Mouse (Mus musculus): ENCODE measurements around the gene Sufu. TPM values are rescaled to one million over a fixed set of nuclear protein-coding genes. Genes with fewer than 3 reads are reported as not detected.

The Sufu gene
- polyA plus RNA-seq, 1 experiment from 2014 or later: 33.8 TPM

- Histone ChIP-seq H3K9ac (ENCODE audit: low read length) (peak overlapping the region; percentile 54), H3K4me2 (ENCODE audit: low read depth, low read length) (no peak overlapping the region)
Observed at GRCm38 (mm10) chr19:46478826-46479225, 82.1 kb downstream of the Sufu start.

GRCm38 (mm10) chr19:46479306-46480075 is 82.8 kb downstream of the Sufu start:
- Histone ChIP-seq H3K36me3 (ENCODE audit: control insufficient read depth, insufficient read depth, low read length) (peaks cover 14% of the 10 kb centered on the region), H3K9me3 (ENCODE audit: control insufficient read depth, low read length) (no peaks in the 10 kb centered on the region), H3K4me2 (ENCODE audit: low read depth, low read length) (no peak overlapping the region)

More at GRCm38 (mm10) chr19:46478826-46479225, 82.1 kb downstream of the Sufu start:
- Histone ChIP-seq H3K4me1 (replicated peaks; ENCODE audit: control insufficient read depth, insufficient read depth, low read length) (peaks cover 63% of the 10 kb centered on the region), H3K27me3 (ENCODE audit: control insufficient read depth, insufficient read depth, low read depth, low read length) (no peaks in the 10 kb centered on the region), H3K4me3 (ENCODE audit: low read length) (no peak overlapping the region), H3K27ac (ENCODE audit: low read length) (peak overlapping the region; percentile 96), H3K36me3 (ENCODE audit: control insufficient read depth, insufficient read depth, low read length) (peaks cover 17% of the 10 kb centered on the region), H3K9me3 (ENCODE audit: control insufficient read depth, low read length) (no peaks in the 10 kb centered on the region)
- ATAC-seq (ENCODE audit: low read depth): peak; percentile 58
- WGBS: 15% methylated on average over 5 of the region's 5 CpGs

GRCm38 (mm10) chr19:46480624-46481345 is 84.1 kb downstream of the Sufu start:
- Histone ChIP-seq H3K36me3 (ENCODE audit: control insufficient read depth, insufficient read depth, low read length) (peaks cover 10% of the 10 kb centered on the region), H3K4me1 (replicated peaks; ENCODE audit: control insufficient read depth, insufficient read depth, low read length) (peaks cover 80% of the 10 kb centered on the region), H3K9me3 (ENCODE audit: control insufficient read depth, low read length) (no peaks in the 10 kb centered on the region), H3K27me3 (ENCODE audit: control insufficient read depth, insufficient read depth, low read depth, low read length) (no peaks in the 10 kb centered on the region), H3K4me2 (ENCODE audit: low read depth, low read length) (no peak overlapping the region), H3K4me3 (ENCODE audit: low read length) (no peak overlapping the region), H3K27ac (ENCODE audit: low read length) (peak overlapping the region; percentile 96), H3K9ac (ENCODE audit: low read length) (no peak overlapping the region; the same call in 1 of the 2 replicates)
- WGBS: 41% methylated on average over 10 of the region's 10 CpGs
- no peak for ATAC-seq (ENCODE audit: low read depth)

More at GRCm38 (mm10) chr19:46479306-46480075, 82.8 kb downstream of the Sufu start:
- Histone ChIP-seq H3K27ac (ENCODE audit: low read length) (peak overlapping the region; percentile 96), H3K4me3 (ENCODE audit: low read length) (no peak overlapping the region), H3K27me3 (ENCODE audit: control insufficient read depth, insufficient read depth, low read depth, low read length) (no peaks in the 10 kb centered on the region), H3K9ac (ENCODE audit: low read length) (peak overlapping the region; percentile 54), H3K4me1 (replicated peaks; ENCODE audit: control insufficient read depth, insufficient read depth, low read length) (peaks cover 70% of the 10 kb centered on the region)
- peak; percentile 56 for ATAC-seq (ENCODE audit: low read depth)
- WGBS: 29% methylated on average over 21 of the region's 21 CpGs

DNA sequence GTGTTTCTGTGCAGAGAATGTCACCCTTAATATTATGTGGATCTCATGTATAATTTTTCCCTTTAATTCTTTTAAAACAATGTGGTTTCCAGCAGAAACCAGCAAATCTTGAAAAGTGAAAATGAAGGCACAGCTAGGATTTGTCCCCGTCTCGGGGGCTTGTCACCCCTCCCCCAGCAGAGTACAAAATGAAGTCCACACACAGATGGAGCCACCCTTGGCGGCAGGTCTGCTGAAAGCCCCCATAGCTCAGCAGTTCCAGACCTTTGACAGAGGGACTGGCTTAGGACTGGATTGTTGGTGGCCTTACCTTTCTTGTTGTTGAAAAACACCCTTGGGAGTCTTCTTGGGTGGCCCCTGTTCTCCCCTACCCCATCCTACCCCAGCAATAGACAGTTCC is 84.7 kb downstream of the Sufu start:
- Histone ChIP-seq H3K4me3 (ENCODE audit: low read length) (no peak overlapping the region), H3K9me3 (ENCODE audit: control insufficient read depth, low read length) (no peaks in the 10 kb centered on the region), H3K36me3 (ENCODE audit: control insufficient read depth, insufficient read depth, low read length) (peaks cover 9% of the 10 kb centered on the region), H3K27ac (ENCODE audit: low read length) (peak overlapping the region; percentile 96), H3K4me1 (replicated peaks; ENCODE audit: control insufficient read depth, insufficient read depth, low read length) (peaks cover 83% of the 10 kb centered on the region), H3K9ac (ENCODE audit: low read length) (peak overlapping the region; percentile 1; the same call in 1 of the 2 replicates), H3K27me3 (ENCODE audit: control insufficient read depth, insufficient read depth, low read depth, low read length) (no peaks in the 10 kb centered on the region), H3K4me2 (ENCODE audit: low read depth, low read length) (no peak overlapping the region)
- no peak for ATAC-seq (ENCODE audit: low read depth)
- WGBS: 19% methylated on average over 3 of the region's 3 CpGs

DNA sequence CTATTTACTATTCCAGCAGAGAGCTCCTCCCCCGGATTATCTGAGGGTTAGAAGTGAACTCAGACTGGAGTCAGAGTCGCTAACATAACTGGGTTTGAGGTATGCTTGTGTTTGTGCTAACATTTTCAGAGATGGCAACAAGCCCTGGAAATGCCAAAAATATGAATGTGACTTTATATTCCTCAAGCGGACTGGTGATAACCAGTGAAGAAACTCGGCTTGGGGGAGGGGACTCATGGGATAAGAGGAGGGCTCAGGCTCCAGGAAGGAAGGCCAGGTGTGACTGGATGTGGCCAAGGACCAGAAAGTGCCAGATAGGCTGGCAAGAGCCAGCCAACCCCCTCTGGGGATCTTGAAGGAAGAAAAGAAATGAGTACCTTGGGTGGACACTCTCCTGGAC is 85.1 kb downstream of the Sufu start:
- H3K4me1 ChIP-seq (replicated peaks; ENCODE audit: control insufficient read depth, insufficient read depth, low read length): peaks cover 85% of the 10 kb centered on the region
- 9% methylated on average over 4 of the region's 4 CpGs for WGBS

DNA sequence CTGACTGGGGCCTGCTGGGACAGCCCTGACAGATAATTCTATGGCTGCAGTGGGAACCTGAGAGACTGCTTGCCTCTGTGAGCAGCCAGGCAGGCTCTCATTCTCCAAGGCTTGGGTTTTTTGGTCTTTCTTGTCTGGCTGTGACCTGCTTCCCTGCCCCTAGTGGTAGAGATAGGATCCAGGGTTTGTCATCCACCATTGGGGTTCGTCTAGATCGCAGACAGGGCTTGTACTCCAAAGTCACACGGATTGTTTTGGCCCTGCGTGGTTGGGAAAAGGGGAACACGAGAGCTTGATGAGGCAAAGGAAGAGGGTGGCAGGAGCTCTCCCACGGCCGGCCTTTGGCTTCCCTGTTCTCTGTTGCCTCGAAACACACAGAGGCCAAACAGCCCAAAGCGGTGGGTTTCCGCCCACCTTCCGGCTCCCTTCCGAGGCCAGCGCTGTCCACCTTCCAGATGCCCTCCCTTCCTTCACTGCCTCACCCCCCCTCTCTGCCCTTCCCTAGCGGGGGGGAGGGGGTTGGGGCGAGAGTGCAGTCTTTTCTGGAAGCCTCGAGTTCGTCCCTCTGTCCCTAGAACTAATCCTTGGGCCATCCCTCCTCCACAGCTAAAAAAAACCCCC is 86.3 kb downstream of the Sufu start:
- WGBS: 35% methylated on average over 15 of the region's 17 CpGs
- no peaks in the 10 kb centered on the region for H3K27me3 ChIP-seq (ENCODE audit: control insufficient read depth, insufficient read depth, low read depth, low read length)
- H3K27ac ChIP-seq (ENCODE audit: low read length): peak overlapping the region; percentile 47
- H3K9ac ChIP-seq (ENCODE audit: low read length): peak overlapping the region; percentile 48
- no peaks in the 10 kb centered on the region for H3K9me3 ChIP-seq (ENCODE audit: control insufficient read depth, low read length)
- H3K4me1 ChIP-seq (replicated peaks; ENCODE audit: control insufficient read depth, insufficient read depth, low read length): peaks cover 88% of the 10 kb centered on the region
- H3K36me3 ChIP-seq (ENCODE audit: control insufficient read depth, insufficient read depth, low read length): peaks cover 5% of the 10 kb centered on the region; the same call in 1 of the 2 replicates
- no peak overlapping the region for H3K4me3 ChIP-seq (ENCODE audit: low read length)
- H3K4me2 ChIP-seq (ENCODE audit: low read depth, low read length): no peak overlapping the region
- no peak for ATAC-seq (ENCODE audit: low read depth)

More for the DNA sequence above, 85.1 kb downstream of the Sufu start:
- Histone ChIP-seq H3K9ac (ENCODE audit: low read length) (0 out of 2 replicates have a peak overlapping the region, but pooled peaks have one; percentile 1), H3K36me3 (ENCODE audit: control insufficient read depth, insufficient read depth, low read length) (peaks cover 9% of the 10 kb centered on the region), H3K4me3 (ENCODE audit: low read length) (no peak overlapping the region), H3K4me2 (ENCODE audit: low read depth, low read length) (no peak overlapping the region), H3K27me3 (ENCODE audit: control insufficient read depth, insufficient read depth, low read depth, low read length) (no peaks in the 10 kb centered on the region), H3K9me3 (ENCODE audit: control insufficient read depth, low read length) (no peaks in the 10 kb centered on the region), H3K27ac (ENCODE audit: low read length) (peak overlapping the region; percentile 96)
- ATAC-seq (ENCODE audit: low read depth): no peak

DNA sequence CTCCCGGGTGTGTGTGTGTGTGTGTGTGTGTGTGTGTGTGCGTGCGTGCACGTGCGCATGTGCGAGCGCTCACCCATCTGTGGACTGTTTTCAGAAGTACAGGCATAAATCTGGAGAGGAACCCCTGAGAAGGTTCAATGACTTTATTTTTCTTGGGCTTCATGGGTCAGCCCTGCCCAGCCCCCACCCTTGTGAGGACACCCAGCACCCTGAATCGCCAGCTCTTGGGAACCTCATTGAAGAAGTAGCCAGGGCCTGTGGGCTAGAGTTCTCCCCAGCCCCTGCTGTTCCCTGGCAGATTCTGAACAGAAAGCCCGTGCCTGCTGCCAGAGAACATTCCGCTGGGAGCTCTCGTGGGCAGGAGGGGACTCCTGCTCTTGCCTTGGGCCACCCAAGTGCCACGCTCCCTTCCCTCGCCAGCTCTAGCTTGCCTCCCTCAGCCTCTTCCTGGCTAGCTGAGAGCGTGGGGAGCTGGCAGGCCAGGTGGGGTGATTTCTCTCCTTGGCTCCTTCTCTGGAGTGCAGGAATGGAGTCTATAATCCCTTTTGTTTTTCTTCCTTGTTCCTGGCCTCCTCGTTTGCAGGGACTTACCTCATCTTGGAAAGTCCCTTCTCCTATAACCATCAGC is 87.1 kb downstream of the Sufu start:
- ATAC-seq (ENCODE audit: low read depth): no peak
- no peak overlapping the region for H3K4me3 ChIP-seq (ENCODE audit: low read length)
- 63% methylated on average over 15 of the region's 15 CpGs for WGBS
- H3K9ac ChIP-seq (ENCODE audit: low read length): peak overlapping the region; percentile 41; the same call in 1 of the 2 replicates
- peaks cover 80% of the 10 kb centered on the region for H3K4me1 ChIP-seq (replicated peaks; ENCODE audit: control insufficient read depth, insufficient read depth, low read length)
- peak overlapping the region; percentile 87 for H3K27ac ChIP-seq (ENCODE audit: low read length)
- no peaks in the 10 kb centered on the region for H3K27me3 ChIP-seq (ENCODE audit: control insufficient read depth, insufficient read depth, low read depth, low read length)
- H3K4me2 ChIP-seq (ENCODE audit: low read depth, low read length): no peak overlapping the region
- no peaks in the 10 kb centered on the region for H3K36me3 ChIP-seq (ENCODE audit: control insufficient read depth, insufficient read depth, low read length)
- no peaks in the 10 kb centered on the region for H3K9me3 ChIP-seq (ENCODE audit: control insufficient read depth, low read length)

- 9% methylated on average over 5 of the region's 5 CpGs for WGBS
- ATAC-seq (ENCODE audit: low read depth): peak; percentile 69
- H3K4me1 ChIP-seq (replicated peaks; ENCODE audit: control insufficient read depth, insufficient read depth, low read length): peaks cover 76% of the 10 kb centered on the region
Observed at GRCm38 (mm10) chr19:46484518-46484917, 87.8 kb downstream of the Sufu start.

More at GRCm38 (mm10) chr19:46484518-46484917, 87.8 kb downstream of the Sufu start:
- H3K27me3 ChIP-seq (ENCODE audit: control insufficient read depth, insufficient read depth, low read depth, low read length): no peaks in the 10 kb centered on the region
- H3K9me3 ChIP-seq (ENCODE audit: control insufficient read depth, low read length): no peaks in the 10 kb centered on the region
- H3K9ac ChIP-seq (ENCODE audit: low read length): no peak overlapping the region; the same call in 1 of the 2 replicates
- peak overlapping the region; percentile 87 for H3K27ac ChIP-seq (ENCODE audit: low read length)
- no peaks in the 10 kb centered on the region for H3K36me3 ChIP-seq (ENCODE audit: control insufficient read depth, insufficient read depth, low read length)
- H3K4me3 ChIP-seq (ENCODE audit: low read length): no peak overlapping the region
- H3K4me2 ChIP-seq (ENCODE audit: low read depth, low read length): no peak overlapping the region
